Mouse (Mus musculus) brain, embryonic 14.5 days (tissue): ENCODE measurements at regions not wholly inside any gene's neighbourhood (a gene's known extent, or its start where the extent isn't known, plus 50 kb on each side); places are given as distances from the start of the nearest gene placed in this dataset.

Experiments
- CTCF ChIP-seq: fragments of 200-500 bp; IDR thresholded peaks from 2 replicates; pipeline ENCODE4 v1.5.1; 2012; ENCODE audit warnings: inconsistent platforms, mild to moderate bottlenecking, moderate library complexity, borderline replicate concordance; ENCODE audit not compliant: insufficient read depth, insufficient read length; ENCODE audit errors: extremely low read depth
- POLR2A ChIP-seq: fragments of 200-500 bp; IDR thresholded peaks from 2 replicates; pipeline ENCODE4 v1.6.1; 2012; ENCODE audit warnings: mild to moderate bottlenecking, inconsistent platforms, borderline replicate concordance; ENCODE audit not compliant: poor library complexity, insufficient read depth, insufficient read length, severe bottlenecking; ENCODE audit errors: extremely low read depth

DNA sequence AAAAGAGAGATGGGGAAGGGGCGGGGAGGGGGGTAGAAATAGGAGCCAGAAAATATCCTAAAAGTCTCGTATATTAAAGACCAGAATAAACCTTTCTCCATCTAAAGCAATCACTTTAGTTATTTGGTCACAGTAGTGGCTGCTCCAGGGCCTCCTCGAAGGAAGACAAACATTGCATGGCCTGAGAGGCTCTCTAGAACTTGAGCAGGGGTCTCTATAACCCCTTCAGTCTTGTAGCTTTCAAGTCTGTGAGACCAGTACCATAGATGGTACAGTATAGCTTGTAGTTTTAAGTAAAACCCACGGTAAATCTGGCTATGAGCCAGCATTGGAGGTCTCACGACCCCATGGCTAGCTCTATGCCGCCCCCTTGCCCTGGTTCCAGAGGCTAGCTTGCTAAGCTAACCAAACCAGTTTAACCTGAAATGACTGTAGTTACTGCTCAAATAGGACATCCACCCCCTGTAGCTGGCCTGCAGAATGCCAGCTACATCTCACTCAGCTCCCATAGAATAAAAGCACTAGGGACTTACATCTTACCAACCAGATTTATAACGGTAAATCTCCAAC is 181.7 kb upstream of the Tshz3 start:
- TF ChIP-seq CTCF (no peak), POLR2A (no peak)
